Mouse (Mus musculus) G1E (cell line): ENCODE data around the gene Tmem109. TPM values are rescaled to one million over a fixed set of nuclear protein-coding genes. Genes with fewer than 3 reads are reported as not detected.

Experiments used
- ATAC-seq: 2 replicates; pipeline ENCODE4 v1.8.0; 2016; ENCODE audit warnings: mild to moderate bottlenecking; ENCODE audit not compliant: insufficient number of reproducible peaks, poor library complexity, low FRiP score, severe bottlenecking; ENCODE audit errors: extremely low read depth
- DNase-seq: peaks from one replicate; pipeline ENCODE4 v3.0.0; 2012; ENCODE audit warnings: low spot score
- H3K27me3 ChIP-seq: 2 replicates; pipeline ENCODE4 v1.6.1; 2012; ENCODE audit warnings: mild to moderate bottlenecking, low read length, inconsistent platforms; ENCODE audit not compliant: insufficient read depth
- H3K36me3 ChIP-seq: replicated peaks from 2 replicates; pipeline ENCODE3; 2012; ENCODE audit warnings: mild to moderate bottlenecking, inconsistent platforms
- H3K4me1 ChIP-seq: 2 replicates; pipeline ENCODE4 v1.6.1; 2012; ENCODE audit warnings: low read depth, low read length, inconsistent platforms, mixed read lengths; ENCODE audit not compliant: insufficient read depth
- H3K4me3 ChIP-seq: 2 replicates; pipeline ENCODE4 v1.5.1; 2012; ENCODE audit warnings: low read depth, mild to moderate bottlenecking, inconsistent platforms, low read length, moderate library complexity, mixed read lengths
- H3K9me3 ChIP-seq: replicated peaks from 2 replicates; pipeline ENCODE4 v1.6.1; 2012; ENCODE audit warnings: inconsistent platforms
- CTCF ChIP-seq: IDR thresholded peaks from 2 replicates; pipeline ENCODE4 v1.5.1; 2012; ENCODE audit warnings: low read depth, low read length, inconsistent platforms, mixed read lengths
- GATA1 ChIP-seq: IDR thresholded peaks from 2 replicates; pipeline ENCODE4 v1.6.1; 2012; ENCODE audit warnings: borderline replicate concordance, low read length, inconsistent platforms, mixed read lengths
- GATA2 ChIP-seq: IDR thresholded peaks from 2 replicates; pipeline ENCODE4 v1.6.1; 2012; ENCODE audit warnings: low read depth, low read length, inconsistent platforms, borderline replicate concordance
- POLR2AphosphoS5 ChIP-seq: IDR thresholded peaks from 2 replicates; pipeline ENCODE4 v1.6.1; 2012; ENCODE audit warnings: low read depth, low read length, inconsistent platforms; ENCODE audit not compliant: insufficient replicate concordance
- TAL1 ChIP-seq: conservative IDR thresholded peaks from 2 replicates; pipeline ENCODE4 v1.6.1; 2012; ENCODE audit warnings: low read depth, low read length, inconsistent platforms, mixed read lengths
- polyA plus RNA-seq: library from polyadenylated mRNA; stranded (reverse); fragments of >175 nt; gene quantifications from 2 replicates; pipeline ENCODE4 v1.2.3, GENCODE M21; 2012
- total RNA-seq, 2 experiments: library from RNA; stranded (forward) in 1 of 2; stranded (reverse) in 1 of 2; fragments of 200-1000 nt in 1 of 2; fragments of >200 nt in 1 of 2; fragmentation: Nextera tagmentation in 1 of 2; gene quantifications; 2 replicates each; pipeline ENCODE4 v1.2.3; 2014 to 2017

Tmem109 gene
- total RNA-seq (2014; fragmentation: Nextera tagmentation), result 2.3 and 6.8 TPM in 2 replicates
- total RNA-seq (2017), result 11.6 and 12.2 TPM in 2 replicates
- polyA plus RNA-seq, result 7.7 and 8.5 TPM in 2 replicates

- H3K27me3 ChIP-seq, result peaks cover 16% of the 10 kb centered on the region; the same call in 1 of the 2 replicates
- H3K4me1 ChIP-seq, result peaks cover 23% of the 10 kb centered on the region
- H3K36me3 ChIP-seq, result peaks cover 13% of the 10 kb centered on the region
- ATAC-seq (peak; percentile 45), DNase-seq (peak; percentile 79)
- H3K9me3 ChIP-seq, result peaks cover 3% of the 10 kb centered on the region; the same call in 1 of the 2 replicates
- TF ChIP-seq GATA1, result no peak
- no peak for TF ChIP-seq TAL1
- TF ChIP-seq CTCF, result no peak
- no peak for TF ChIP-seq POLR2AphosphoS5
- no peak for TF ChIP-seq GATA2
- peak within 1 kb of the TSS; percentile 69 for H3K4me3 ChIP-seq
These were observed at the start of gene Tmem109 for GRCm38 (mm10) chr19:10881426-10882154. TSS of gene Tmem109 (minus strand) at chr19:10882001.

DNA sequence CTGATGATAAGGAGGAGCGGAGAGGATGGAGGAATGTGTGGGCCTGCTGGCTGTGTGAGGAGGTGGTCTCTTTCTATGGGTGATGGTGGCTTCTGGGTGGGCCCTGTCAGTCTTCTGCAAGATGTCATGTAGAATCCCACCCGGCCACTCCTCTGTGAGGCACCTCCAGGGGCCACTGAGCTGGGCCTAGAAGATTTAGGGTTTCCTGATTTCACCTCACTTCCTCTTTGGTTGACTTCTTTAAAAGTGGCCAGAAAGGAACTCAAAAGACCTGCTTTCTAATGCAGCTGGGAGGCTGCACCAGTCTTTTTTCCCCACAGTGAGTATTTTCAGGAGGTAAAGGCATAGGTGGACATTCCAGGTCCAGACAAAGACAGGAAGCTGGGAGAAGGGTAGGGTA is 48.8 kb upstream of the Tmem109 start:
- no peaks in the 10 kb centered on the region; the same call in 1 of the 2 replicates for H3K4me1 ChIP-seq
- no peak for ATAC-seq
- DNase-seq, result no peak
- no peak for TF ChIP-seq GATA1
- no peak overlapping the region for H3K4me3 ChIP-seq
- no peaks in the 10 kb centered on the region for H3K9me3 ChIP-seq
- no peaks in the 10 kb centered on the region for H3K36me3 ChIP-seq
- H3K27me3 ChIP-seq, result peaks cover 30% of the 10 kb centered on the region

DNA sequence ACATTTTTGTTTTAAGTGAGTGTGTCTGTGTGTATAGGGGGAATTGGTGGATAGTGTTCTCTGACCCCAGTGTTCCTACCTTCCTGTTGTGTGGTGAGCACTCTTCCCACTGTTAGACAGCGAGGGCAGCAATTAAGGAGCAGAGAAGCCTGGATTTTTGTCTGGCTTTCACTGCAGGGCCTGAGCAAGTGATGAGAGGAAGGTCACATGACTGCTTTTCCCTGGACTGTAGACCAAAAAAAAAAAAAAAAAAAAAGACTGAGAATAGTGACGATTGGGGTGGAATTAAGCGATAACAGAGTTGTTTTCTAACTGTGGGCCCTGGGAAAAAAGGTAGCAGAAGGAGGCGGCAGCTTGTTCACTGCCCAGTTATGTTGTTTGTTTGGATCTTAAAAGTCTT is 44.9 kb upstream of the Tmem109 start:
- no peaks in the 10 kb centered on the region for H3K36me3 ChIP-seq
- no peaks in the 10 kb centered on the region for H3K9me3 ChIP-seq
- DNase-seq (no peak), ATAC-seq (no peak)
- H3K4me1 ChIP-seq, result no peaks in the 10 kb centered on the region; the same call in 1 of the 2 replicates
- H3K27me3 ChIP-seq, result peaks cover 24% of the 10 kb centered on the region
- H3K4me3 ChIP-seq, result no peak overlapping the region
- no peak for TF ChIP-seq TAL1
- no peak for TF ChIP-seq GATA1

DNA sequence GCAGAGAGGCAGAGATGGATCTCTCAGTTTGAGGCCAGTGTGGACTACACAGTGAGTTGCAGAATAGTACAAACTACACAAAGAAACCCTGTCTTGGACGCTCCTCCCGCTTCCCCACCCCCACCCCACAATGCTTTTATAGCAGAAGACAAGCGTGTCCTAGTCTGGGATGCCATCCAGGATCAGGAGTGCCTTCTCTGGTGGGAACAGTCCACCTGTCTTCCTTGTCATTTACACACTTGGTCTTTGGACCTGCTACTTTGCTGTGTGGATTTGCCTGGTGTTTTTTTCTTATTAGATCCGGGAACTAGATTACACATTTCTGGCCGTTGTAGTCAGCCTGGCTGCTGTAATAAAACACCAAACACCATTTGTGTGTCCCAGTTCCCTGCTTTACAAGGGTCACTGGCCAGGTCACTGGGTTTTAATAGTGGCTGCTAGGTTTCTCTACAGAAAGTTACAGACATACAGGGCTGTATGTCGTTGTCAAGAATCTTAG is 44.4 kb upstream of the Tmem109 start:
- Histone ChIP-seq H3K36me3 (no peaks in the 10 kb centered on the region), H3K27me3 (peaks cover 21% of the 10 kb centered on the region), H3K4me3 (no peak overlapping the region), H3K4me1 (no peaks in the 10 kb centered on the region; the same call in 1 of the 2 replicates), H3K9me3 (no peaks in the 10 kb centered on the region)
- no peak for TF ChIP-seq POLR2AphosphoS5
- TF ChIP-seq GATA1, result no peak
- no peak for TF ChIP-seq TAL1
- TF ChIP-seq GATA2, result no peak
- no peak for TF ChIP-seq CTCF
- no peak for ATAC-seq
- no peak for DNase-seq

- no peak for ATAC-seq
- H3K4me1 ChIP-seq, result no peaks in the 10 kb centered on the region; the same call in 1 of the 2 replicates
- no peaks in the 10 kb centered on the region for H3K9me3 ChIP-seq
- no peak for TF ChIP-seq POLR2AphosphoS5
- TF ChIP-seq GATA2, result no peak
- TF ChIP-seq GATA1, result no peak
- TF ChIP-seq TAL1, result no peak
- TF ChIP-seq CTCF, result no peak
- peaks cover 23% of the 10 kb centered on the region for H3K27me3 ChIP-seq
- no peak for DNase-seq
- H3K36me3 ChIP-seq, result no peaks in the 10 kb centered on the region
- H3K4me3 ChIP-seq, result no peak overlapping the region
These were observed 42.4 kb upstream of the Tmem109 start for GRCm38 (mm10) chr19:10924220-10924619.

DNA sequence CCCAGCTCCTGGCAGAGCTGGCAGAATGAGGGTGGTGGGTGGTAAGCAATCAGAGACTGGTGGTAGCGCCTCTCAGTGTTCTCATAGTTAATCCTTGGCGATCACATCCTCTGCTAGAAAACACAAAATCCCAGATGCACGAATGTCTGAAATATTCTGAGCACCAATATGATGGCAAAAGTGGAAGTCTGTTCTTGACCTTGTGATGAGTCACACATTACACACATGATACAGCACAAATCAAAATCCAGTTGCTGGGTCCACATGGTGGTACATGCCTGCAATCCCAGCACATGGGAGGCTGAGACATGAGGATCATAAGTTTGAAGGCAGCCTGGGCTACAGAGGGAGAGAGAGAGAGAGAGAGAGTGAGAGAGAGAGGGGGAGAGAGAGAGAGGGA is 39.3 kb upstream of the Tmem109 start:
- H3K36me3 ChIP-seq, result no peaks in the 10 kb centered on the region
- TF ChIP-seq GATA1 (no peak), TAL1 (no peak), CTCF (no peak), GATA2 (no peak)
- no peak for DNase-seq
- H3K9me3 ChIP-seq, result no peaks in the 10 kb centered on the region
- H3K4me3 ChIP-seq, result no peak overlapping the region
- H3K4me1 ChIP-seq, result peaks cover 5% of the 10 kb centered on the region; the same call in 1 of the 2 replicates
- H3K27me3 ChIP-seq, result peaks cover 40% of the 10 kb centered on the region
- no peak for ATAC-seq

- 0 out of 2 replicates have a peak, but pooled peaks cover 6% of the 10 kb centered on the region for H3K4me1 ChIP-seq
- H3K9me3 ChIP-seq, result no peaks in the 10 kb centered on the region
- no peak for TF ChIP-seq GATA2
- TF ChIP-seq GATA1, result no peak
- no peak for TF ChIP-seq POLR2AphosphoS5
- TF ChIP-seq TAL1, result no peak
- no peak for TF ChIP-seq CTCF
- peaks cover 46% of the 10 kb centered on the region for H3K27me3 ChIP-seq
- H3K4me3 ChIP-seq, result no peak within 1 kb of the TSS
- DNase-seq (no peak), ATAC-seq (no peak)
- H3K36me3 ChIP-seq, result no peaks in the 10 kb centered on the region
These were observed 38.7 kb upstream of the Tmem109 start, which contains the start of gene Zp1 for GRCm38 (mm10) chr19:10920532-10920931. TSS of gene Zp1 (minus strand) at chr19:10920632.
